Mouse (Mus musculus): Measurements from ENCODE around the gene Ppp2r3d.
A peak's percentile ranks its signal among the peaks of the same experiment; 100 is the strongest.
"Not testable (repeated sequence)": the region's sequence is repeated elsewhere in the genome, so short reads cannot be mapped to it uniquely, and the experiment has no call there.

Gene Ppp2r3d

GRCm38 (mm10) chr9:124476096-124476902 is at the start of gene Ppp2r3d:
TSS of gene Ppp2r3d (minus strand) at chr9:124476898.
- peak; percentile 22 for DNase-seq

- not testable (repeated sequence) for DNase-seq
Observed at GRCm38 (mm10) chr9:124493693-124494092, 17.0 kb upstream of the Ppp2r3d start, which contains the start of gene Gm21836. TSS of gene Gm21836 (minus strand) at chr9:124493793.

GRCm38 (mm10) chr9:124480361-124480980 is 3.8 kb upstream of the Ppp2r3d start:
- DNase-seq, result not testable (repeated sequence)

- DNase-seq, result no peak
Observed at GRCm38 (mm10) chr9:124478081-124478480, 1.4 kb upstream of the Ppp2r3d start.

GRCm38 (mm10) chr9:124475689-124476088 is 1.0 kb downstream of the Ppp2r3d start:
- DNase-seq, result peak; percentile 12

GRCm38 (mm10) chr9:124456572-124456971 is 20.1 kb downstream of the Ppp2r3d start:
- DNase-seq, result peak; percentile 53

- peak; percentile 40 for DNase-seq
Observed at GRCm38 (mm10) chr9:124442533-124442855, 34.2 kb downstream of the Ppp2r3d start.

GRCm38 (mm10) chr9:124441681-124442532 is 34.8 kb downstream of the Ppp2r3d start:
- peak; percentile 38 for DNase-seq

- DNase-seq, result no peak
Observed at GRCm38 (mm10) chr9:124440724-124441045, 36.0 kb downstream of the Ppp2r3d start.

- peak; percentile 61 for DNase-seq
Observed at GRCm38 (mm10) chr9:124439848-124440723, 36.6 kb downstream of the Ppp2r3d start.

GRCm38 (mm10) chr9:124439403-124439847 is 37.3 kb downstream of the Ppp2r3d start:
- DNase-seq, result peak; percentile 57

GRCm38 (mm10) chr9:124438686-124439346 is 37.9 kb downstream of the Ppp2r3d start:
- DNase-seq, result peak; percentile 23

- peak; percentile 89 for DNase-seq
Observed at GRCm38 (mm10) chr9:124425411-124425885, 51.2 kb downstream of the Ppp2r3d start.

- peak; percentile 98 for DNase-seq
Observed at GRCm38 (mm10) chr9:124424542-124425410, 51.9 kb downstream of the Ppp2r3d start.

GRCm38 (mm10) chr9:124424292-124424541 is 52.5 kb downstream of the Ppp2r3d start:
- DNase-seq, result no peak

GRCm38 (mm10) chr9:124423552-124424291 is 53.0 kb downstream of the Ppp2r3d start:
- DNase-seq, result peak; percentile 98

- peak; percentile 97 for DNase-seq
Observed at GRCm38 (mm10) chr9:124422900-124423551, 53.7 kb downstream of the Ppp2r3d start.

- DNase-seq, result peak; percentile 80
Observed at GRCm38 (mm10) chr9:124422427-124422826, 54.3 kb downstream of the Ppp2r3d start.

- no peak for DNase-seq
Observed at GRCm38 (mm10) chr9:124412921-124413320, 63.8 kb downstream of the Ppp2r3d start.

- DNase-seq, result peak; percentile 48
Observed at GRCm38 (mm10) chr9:124411553-124411952, 65.1 kb downstream of the Ppp2r3d start.

All from thymus, postnatal 4 days (tissue).